Mouse (Mus musculus): Measurements from ENCODE around the gene Syngap1. TPM values are rescaled to one million over a fixed set of nuclear protein-coding genes. Genes with fewer than 3 reads are reported as not detected.

Syngap1 gene
- total RNA-seq, 1 experiment from 2014 or later: 14.7 TPM

- ATAC-seq (replicated peaks; ENCODE audit: low read depth, poor library complexity, severe bottlenecking): peak; percentile 83
Observed at GRCm38 (mm10) chr17:27017564-27018499, 76.8 kb downstream of the Syngap1 start.

- no peak for ATAC-seq (replicated peaks; ENCODE audit: low read depth, poor library complexity, severe bottlenecking)
Observed at GRCm38 (mm10) chr17:27018555-27019196, 77.6 kb downstream of the Syngap1 start.

- no peak for ATAC-seq (replicated peaks; ENCODE audit: low read depth, poor library complexity, severe bottlenecking)
Observed at GRCm38 (mm10) chr17:27021076-27021475, 80.0 kb downstream of the Syngap1 start.

- ATAC-seq (replicated peaks; ENCODE audit: low read depth, poor library complexity, severe bottlenecking): no peak
Observed at GRCm38 (mm10) chr17:27021736-27022135, 80.7 kb downstream of the Syngap1 start.

Other genes starting within 250 kb of the Syngap1 start
- gene Crebrf, start 225.6 kb upstream of the Syngap1 start, total RNA-seq (2017): 24.3 and 33.2 TPM in 2 replicates
- gene Bnip1, start 160.2 kb upstream of the Syngap1 start, total RNA-seq (2017): 68.1 and 68.4 TPM in 2 replicates
- not detected in 2 replicates for gene Nkx2-5, start 96.2 kb upstream of the Syngap1 start, total RNA-seq (2017)
- 11.9 and 16.7 TPM in 2 replicates for gene Kifc5b, start 24.2 kb upstream of the Syngap1 start, total RNA-seq (2017)
- gene Phf1, start 8.2 kb upstream of the Syngap1 start, total RNA-seq (2017): 3.2 and 3.3 TPM in 2 replicates
- gene Cuta, start 1.7 kb upstream of the Syngap1 start, total RNA-seq (2017): 58.4 and 70.4 TPM in 2 replicates
- 25.1 and 27.9 TPM in 2 replicates for gene Zbtb9, start 31.9 kb downstream of the Syngap1 start, total RNA-seq (2017)
- 43.9 and 53.3 TPM in 2 replicates for gene Bak1, start 87.8 kb downstream of the Syngap1 start, total RNA-seq (2017)
- gene Itpr3, start 116.1 kb downstream of the Syngap1 start, total RNA-seq (2017): 6.9 and 13.2 TPM in 2 replicates
- 74.7 and 143 TPM in 2 replicates for gene Uqcc2, start 192.7 kb downstream of the Syngap1 start, total RNA-seq (2017)
- not detected in 2 replicates for gene Ip6k3, start 226.5 kb downstream of the Syngap1 start, total RNA-seq (2017)